Mouse (Mus musculus) midbrain, embryonic 13.5 days (tissue): Measurements from ENCODE around the gene Nr1d1. TPM values are rescaled to one million over a fixed set of nuclear protein-coding genes. Genes with fewer than 3 reads are reported as not detected.
A peak's percentile ranks its signal among the peaks of the same experiment; 100 is the strongest.

Experiments
- ATAC-seq: fragments of 200-750 bp; cut with Nextera tagmentation; 2 replicates; pipeline ENCODE4 v1.8.0; 2017; ENCODE audit warnings: mild to moderate bottlenecking, moderate TSS enrichment, moderate library complexity
- H3K27ac ChIP-seq: fragments of 300-500 bp; sonication (generic); 2 replicates; pipeline ENCODE4 v1.5.1; 2015; ENCODE audit warnings: inconsistent platforms, mild to moderate bottlenecking, moderate library complexity
- H3K27me3 ChIP-seq: fragments of 300-500 bp; sonication (generic); 2 replicates; pipeline ENCODE4 v1.6.1; 2015; ENCODE audit warnings: mild to moderate bottlenecking, inconsistent platforms
- H3K36me3 ChIP-seq: fragments of 300-500 bp; sonication (generic); 2 replicates; pipeline ENCODE4 v1.6.1; 2015; ENCODE audit warnings: mild to moderate bottlenecking, inconsistent platforms
- H3K4me1 ChIP-seq: fragments of 300-500 bp; sonication (generic); replicated peaks from 2 replicates; pipeline ENCODE4 v1.6.1; 2015; ENCODE audit warnings: inconsistent platforms
- H3K4me2 ChIP-seq: fragments of 300-500 bp; sonication (generic); replicated peaks from 2 replicates; pipeline ENCODE4 v1.6.1; 2015; ENCODE audit warnings: moderate library complexity, mild to moderate bottlenecking, inconsistent platforms
- H3K4me3 ChIP-seq: fragments of 300-500 bp; sonication (generic); replicated peaks from 2 replicates; pipeline ENCODE4 v1.5.1; 2015; ENCODE audit warnings: mild to moderate bottlenecking, inconsistent platforms
- H3K9ac ChIP-seq: fragments of 300-500 bp; sonication (generic); replicated peaks from 2 replicates; pipeline ENCODE4 v1.6.1; 2015; ENCODE audit warnings: mild to moderate bottlenecking, inconsistent platforms
- H3K9me3 ChIP-seq: fragments of 300-500 bp; sonication (generic); 2 replicates; pipeline ENCODE4 v1.6.1; 2016; ENCODE audit warnings: mild to moderate bottlenecking, inconsistent platforms
- WGBS: fragments of 180-500 bp; shearing (Covaris S2); methylation state at CpG from one replicate; pipeline ENCODE4 v1.1.7; 2015; 5-methylcytosine and 5-hydroxymethylcytosine counted together
- polyA plus RNA-seq: library from polyadenylated mRNA; unstranded; fragments of >200 nt; fragmentation: Nextera tagmentation; extraction: Ambion mirVana; gene quantifications from 2 replicates; pipeline ENCODE4 v1.2.1, GENCODE M21; 2015

Gene Nr1d1
- polyA plus RNA-seq, 1 experiment from 2014 or later, result 1.2 TPM

DNA sequence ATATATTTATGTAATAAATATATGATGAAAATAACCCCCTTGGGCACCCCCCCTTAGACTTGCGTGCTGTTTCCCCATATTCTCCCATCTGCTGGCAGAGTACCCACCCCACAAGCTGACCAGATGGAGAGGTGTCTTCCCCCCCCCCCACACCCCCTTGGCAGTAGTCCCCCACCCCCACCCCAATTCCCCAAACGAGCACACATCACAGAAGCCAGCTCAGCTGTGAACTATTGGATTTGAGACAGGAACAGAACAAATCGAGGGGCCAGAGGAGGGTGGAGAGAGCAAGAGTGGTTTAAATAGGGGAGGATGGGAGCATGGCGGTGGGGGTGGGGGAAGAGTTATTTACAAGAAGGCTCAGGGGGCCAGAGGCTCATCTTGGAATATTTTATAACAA is 7.4 kb downstream of the Nr1d1 start:
- Histone ChIP-seq H3K27me3 (no peaks in the 10 kb centered on the region), H3K4me2 (peak overlapping the region; percentile 45), H3K4me1 (peaks cover 50% of the 10 kb centered on the region), H3K36me3 (peaks cover 68% of the 10 kb centered on the region), H3K9ac (peak overlapping the region; percentile 58; the same call in 1 of the 2 replicates), H3K27ac (peak overlapping the region; percentile 81), H3K4me3 (peak overlapping the region; percentile 17; the same call in 1 of the 2 replicates), H3K9me3 (no peaks in the 10 kb centered on the region)
- 8% methylated on average over 4 of the region's 4 CpGs for WGBS
- no peak for ATAC-seq

DNA sequence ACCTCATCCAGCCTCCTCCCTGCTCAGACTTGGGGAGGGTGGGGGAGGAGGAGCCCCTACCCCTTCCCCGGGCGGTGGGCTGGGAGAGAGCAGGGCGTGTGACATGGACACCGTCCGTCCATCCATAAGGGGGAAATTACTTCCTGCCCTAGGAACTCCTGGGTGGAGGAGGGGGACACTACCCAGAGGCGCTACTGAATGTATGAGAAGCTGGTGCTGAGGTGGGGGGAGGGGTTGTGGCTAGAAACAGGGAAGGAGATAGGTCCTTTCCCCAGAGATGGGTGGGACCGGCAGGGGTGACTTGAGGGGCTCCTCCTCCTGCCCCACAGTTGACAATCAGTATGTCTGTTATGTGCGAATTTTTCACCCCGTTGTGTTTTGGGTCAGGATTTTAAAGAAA is 7.9 kb downstream of the Nr1d1 start:
- Histone ChIP-seq H3K9ac (peak overlapping the region; percentile 39; the same call in 1 of the 2 replicates), H3K4me2 (peak overlapping the region; percentile 45), H3K4me1 (peaks cover 49% of the 10 kb centered on the region), H3K9me3 (no peaks in the 10 kb centered on the region), H3K27me3 (no peaks in the 10 kb centered on the region), H3K36me3 (peaks cover 72% of the 10 kb centered on the region), H3K27ac (peak overlapping the region; percentile 81), H3K4me3 (no peak overlapping the region)
- peak; percentile 41 for ATAC-seq
- WGBS, result 15% methylated on average over 9 of the region's 9 CpGs

DNA sequence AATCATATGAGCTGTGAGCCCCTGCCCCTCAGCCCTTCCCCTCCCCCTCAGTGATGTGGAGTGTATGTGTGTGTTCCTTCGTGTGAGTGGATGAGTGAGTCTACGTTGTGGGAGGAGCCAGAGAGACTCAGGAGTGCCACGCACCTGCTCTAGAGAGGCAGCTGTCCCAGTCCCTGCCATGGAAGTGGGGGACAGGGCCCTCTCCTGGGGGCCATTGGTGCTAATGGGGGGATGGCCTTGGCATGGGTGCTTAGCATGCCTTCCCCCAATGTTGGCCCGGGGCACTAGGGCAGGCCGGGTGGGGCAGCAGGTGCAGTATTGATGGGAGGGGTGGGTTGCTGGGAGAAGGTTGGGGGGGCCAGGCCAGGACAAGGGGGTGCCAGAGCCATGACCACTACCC is 8.3 kb downstream of the Nr1d1 start:
- H3K27ac ChIP-seq, result peak overlapping the region; percentile 81
- no peaks in the 10 kb centered on the region for H3K27me3 ChIP-seq
- H3K4me3 ChIP-seq, result no peak overlapping the region
- H3K9me3 ChIP-seq, result no peaks in the 10 kb centered on the region
- H3K4me1 ChIP-seq, result peaks cover 49% of the 10 kb centered on the region
- H3K4me2 ChIP-seq, result peak overlapping the region; percentile 45
- WGBS, result 38% methylated on average over 5 of the region's 5 CpGs
- peak overlapping the region; percentile 39; the same call in 1 of the 2 replicates for H3K9ac ChIP-seq
- 0 out of 2 replicates have a peak, but pooled peaks have one; percentile 22 for ATAC-seq
- H3K36me3 ChIP-seq, result peaks cover 76% of the 10 kb centered on the region

DNA sequence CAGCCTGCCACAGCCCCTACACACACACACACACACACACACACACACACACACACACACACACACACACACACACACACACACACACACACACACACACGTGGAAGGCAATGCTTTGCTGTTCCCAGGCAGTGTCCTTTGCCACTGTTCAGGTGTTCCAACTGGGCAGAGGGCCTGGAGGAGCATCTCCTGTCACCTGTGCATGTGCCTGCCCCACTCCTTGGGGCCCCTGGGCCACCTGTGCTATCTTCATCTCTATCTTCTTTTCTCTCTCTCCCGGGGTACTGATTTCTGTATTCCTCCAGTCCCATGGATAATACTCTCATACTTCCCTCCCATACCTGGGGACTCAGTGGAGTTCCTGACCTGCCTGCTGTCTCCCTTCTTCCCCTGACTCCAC is 8.8 kb downstream of the Nr1d1 start:
- H3K4me3 ChIP-seq, result no peak overlapping the region
- H3K9me3 ChIP-seq, result no peaks in the 10 kb centered on the region
- H3K4me2 ChIP-seq, result no peak overlapping the region
- peaks cover 76% of the 10 kb centered on the region for H3K36me3 ChIP-seq
- H3K27ac ChIP-seq, result peak overlapping the region; percentile 81
- WGBS, result 56% methylated on average over 2 of the region's 2 CpGs
- H3K9ac ChIP-seq, result peak overlapping the region; percentile 39; the same call in 1 of the 2 replicates
- H3K4me1 ChIP-seq, result peaks cover 46% of the 10 kb centered on the region
- no peaks in the 10 kb centered on the region for H3K27me3 ChIP-seq
- ATAC-seq, result no peak

DNA sequence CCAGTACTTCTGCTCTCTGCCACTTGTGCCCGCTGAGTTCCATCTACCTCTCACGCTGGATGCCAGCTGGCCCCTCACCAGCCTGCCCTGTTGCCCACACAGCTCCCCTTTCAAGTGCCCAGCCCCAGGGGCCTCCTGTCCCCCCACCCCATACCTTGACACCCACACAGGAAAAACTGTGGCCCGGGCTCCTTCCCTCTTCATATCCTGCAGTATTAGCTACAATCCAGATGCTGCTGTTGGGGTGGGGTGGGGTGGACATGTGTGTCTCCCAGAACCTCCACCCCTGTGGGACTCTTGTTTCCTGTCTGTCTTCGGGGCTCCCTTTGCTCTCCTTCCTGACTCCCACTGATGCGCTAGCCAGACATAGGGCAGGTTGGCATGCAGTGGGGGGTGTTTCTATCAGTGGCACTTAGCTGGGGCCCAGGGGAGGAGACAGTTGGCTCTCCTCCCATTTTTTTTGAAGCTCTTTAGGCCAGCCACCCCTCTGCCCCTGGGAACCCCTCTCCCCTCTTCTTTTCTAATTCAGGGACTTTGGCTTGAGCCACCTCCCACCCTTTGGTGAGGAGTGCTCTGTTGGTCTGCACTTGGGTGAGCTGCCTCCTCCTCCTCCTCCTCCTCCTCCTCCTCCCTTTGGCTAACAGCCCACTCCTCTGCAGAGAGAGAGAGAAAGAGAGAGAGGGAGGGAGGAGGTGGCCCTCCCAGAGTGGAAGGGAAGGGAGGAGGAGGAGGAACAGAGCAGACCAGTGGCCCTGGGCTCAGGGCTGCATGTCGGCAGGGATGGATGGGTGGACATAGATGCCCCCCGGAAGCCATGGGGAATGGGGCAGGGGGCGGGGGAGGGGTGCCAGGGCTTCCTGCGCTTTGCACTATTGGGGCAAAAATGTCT is 9.5 kb downstream of the Nr1d1 start:
- ATAC-seq, result peak; percentile 15; the same call in 1 of the 2 replicates
- Histone ChIP-seq H3K9me3 (no peaks in the 10 kb centered on the region), H3K27me3 (no peaks in the 10 kb centered on the region), H3K4me2 (no peak overlapping the region), H3K4me3 (no peak overlapping the region), H3K36me3 (peaks cover 77% of the 10 kb centered on the region), H3K27ac (peak overlapping the region; percentile 81), H3K4me1 (peaks cover 46% of the 10 kb centered on the region), H3K9ac (peak overlapping the region; percentile 52; the same call in 1 of the 2 replicates)
- 54% methylated on average over 9 of the region's 9 CpGs for WGBS

DNA sequence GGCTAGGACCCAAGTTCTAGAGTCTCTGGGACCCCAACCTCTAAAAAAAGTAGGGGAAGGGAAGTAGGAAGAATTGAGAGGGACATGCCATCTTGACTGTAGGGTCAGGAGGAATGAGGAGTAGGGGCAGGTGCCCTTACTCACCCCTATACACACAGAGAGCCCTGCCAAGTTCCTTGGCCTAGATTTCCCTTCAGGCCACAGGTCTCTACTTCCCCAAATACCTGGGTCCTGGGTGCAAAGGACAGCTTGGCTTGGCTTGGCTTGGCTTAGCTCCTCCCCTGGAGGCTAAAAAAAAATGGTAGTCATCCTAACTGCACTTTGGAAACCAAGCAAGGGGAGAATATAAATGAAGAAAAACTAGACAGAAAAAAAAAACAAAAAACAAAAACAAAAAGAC is 10.4 kb downstream of the Nr1d1 start:
- peaks cover 77% of the 10 kb centered on the region for H3K36me3 ChIP-seq
- peaks cover 46% of the 10 kb centered on the region for H3K4me1 ChIP-seq
- H3K27ac ChIP-seq, result no peak overlapping the region
- ATAC-seq, result no peak
- no peak overlapping the region for H3K9ac ChIP-seq
- no peaks in the 10 kb centered on the region for H3K27me3 ChIP-seq
- H3K9me3 ChIP-seq, result no peaks in the 10 kb centered on the region
- no peak overlapping the region for H3K4me2 ChIP-seq
- no peak overlapping the region for H3K4me3 ChIP-seq

DNA sequence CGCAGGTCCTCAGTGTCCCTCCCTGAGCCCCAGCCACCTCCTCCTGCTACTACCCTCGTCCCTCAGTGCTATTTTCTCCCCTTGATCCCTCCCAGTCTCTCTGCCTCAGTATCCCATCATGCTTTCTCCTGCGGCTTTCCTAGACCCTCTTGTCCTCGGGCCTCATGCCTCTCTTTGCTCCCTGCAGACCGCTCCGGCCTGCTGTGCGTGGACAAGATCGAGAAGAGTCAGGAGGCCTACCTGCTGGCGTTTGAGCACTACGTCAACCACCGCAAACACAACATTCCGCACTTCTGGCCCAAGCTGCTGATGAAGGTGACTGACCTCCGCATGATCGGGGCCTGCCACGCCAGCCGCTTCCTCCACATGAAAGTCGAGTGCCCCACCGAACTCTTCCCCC is 11.0 kb downstream of the Nr1d1 start:
- Histone ChIP-seq H3K27me3 (no peaks in the 10 kb centered on the region), H3K4me1 (peaks cover 46% of the 10 kb centered on the region), H3K9me3 (no peaks in the 10 kb centered on the region), H3K27ac (peak overlapping the region; percentile 30; the same call in 1 of the 2 replicates), H3K9ac (no peak overlapping the region), H3K4me3 (no peak overlapping the region), H3K4me2 (no peak overlapping the region), H3K36me3 (peaks cover 74% of the 10 kb centered on the region)
- 88% methylated on average over 18 of the region's 18 CpGs for WGBS
- ATAC-seq, result no peak

DNA sequence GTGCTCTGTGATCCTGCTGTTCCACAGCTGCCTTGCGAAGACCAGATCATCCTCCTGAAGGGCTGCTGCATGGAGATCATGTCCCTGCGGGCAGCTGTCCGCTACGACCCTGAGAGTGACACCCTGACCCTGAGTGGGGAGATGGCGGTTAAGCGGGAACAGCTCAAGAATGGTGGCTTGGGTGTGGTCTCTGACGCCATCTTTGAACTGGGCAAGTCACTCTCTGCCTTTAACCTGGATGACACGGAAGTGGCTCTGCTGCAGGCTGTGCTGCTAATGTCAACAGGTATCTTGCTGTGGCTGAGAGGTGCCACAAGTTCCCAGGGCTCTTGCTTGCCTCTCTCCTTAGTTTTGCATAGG is 11.7 kb downstream of the Nr1d1 start:
- Histone ChIP-seq H3K9ac (no peak overlapping the region), H3K4me2 (no peak overlapping the region), H3K4me3 (no peak overlapping the region), H3K27ac (no peak overlapping the region), H3K4me1 (peaks cover 40% of the 10 kb centered on the region), H3K36me3 (peaks cover 75% of the 10 kb centered on the region), H3K27me3 (no peaks in the 10 kb centered on the region), H3K9me3 (no peaks in the 10 kb centered on the region)
- no peak for ATAC-seq
- WGBS, result 87% methylated on average over 8 of the region's 8 CpGs

DNA sequence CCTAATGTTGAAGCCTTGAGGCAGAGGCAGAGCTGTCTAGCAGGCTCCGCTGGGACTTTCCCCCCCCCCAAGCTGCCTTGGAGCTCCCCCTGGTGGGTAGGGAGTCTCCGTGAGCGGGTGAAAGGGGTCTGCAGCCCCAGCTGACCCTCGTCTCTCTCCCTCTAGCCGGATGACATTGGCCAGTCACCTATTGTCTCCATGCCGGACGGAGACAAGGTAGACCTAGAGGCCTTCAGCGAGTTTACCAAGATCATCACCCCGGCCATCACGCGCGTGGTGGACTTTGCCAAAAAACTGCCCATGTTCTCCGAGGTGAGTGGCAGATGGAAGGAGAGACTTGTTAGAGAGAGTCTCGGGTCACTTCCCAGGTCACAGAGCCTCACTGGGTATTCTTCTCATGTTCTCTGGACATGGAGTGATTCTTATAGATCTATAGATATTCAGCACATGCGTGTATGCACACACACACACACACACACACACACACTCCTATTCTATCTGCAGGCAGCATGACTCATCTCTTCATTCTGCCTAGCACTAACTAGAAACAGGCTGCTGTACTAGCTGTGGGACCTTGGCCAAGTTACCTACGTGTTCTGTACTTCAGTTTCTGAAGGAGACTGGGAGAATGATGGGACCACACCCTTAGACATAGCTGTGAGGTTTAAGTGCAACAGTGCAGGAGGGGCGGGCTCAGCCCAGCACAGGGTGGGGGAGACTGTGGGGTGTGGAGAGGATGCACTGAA is 12.2 kb downstream of the Nr1d1 start:
- Histone ChIP-seq H3K27ac (no peak overlapping the region), H3K9me3 (no peaks in the 10 kb centered on the region), H3K36me3 (peaks cover 73% of the 10 kb centered on the region), H3K9ac (no peak overlapping the region), H3K4me3 (no peak overlapping the region), H3K4me2 (no peak overlapping the region), H3K27me3 (no peaks in the 10 kb centered on the region), H3K4me1 (peaks cover 35% of the 10 kb centered on the region)
- ATAC-seq, result no peak
- WGBS, result 65% methylated on average over 17 of the region's 17 CpGs

DNA sequence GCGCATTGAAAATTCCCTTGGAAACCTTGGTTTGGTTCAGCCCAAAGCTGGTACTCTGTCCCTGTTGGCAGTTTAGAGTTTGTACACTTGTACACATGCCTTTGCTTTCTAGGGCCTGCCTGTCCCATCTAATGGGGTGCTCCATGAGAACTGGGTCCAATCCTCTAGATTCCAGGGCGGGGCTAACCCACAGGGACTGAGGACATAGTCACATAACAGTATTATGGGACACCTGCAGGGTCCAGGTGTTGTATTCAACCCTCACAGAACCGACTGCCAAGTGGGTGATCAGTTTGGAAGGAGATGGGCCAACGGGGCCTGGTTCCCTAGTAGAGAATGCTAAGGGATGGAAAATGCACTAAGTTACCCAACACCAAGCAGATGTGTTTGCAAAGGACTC is 13.2 kb downstream of the Nr1d1 start:
- H3K36me3 ChIP-seq, result peaks cover 82% of the 10 kb centered on the region
- no peak overlapping the region for H3K4me3 ChIP-seq
- WGBS, result 92% methylated on average over 4 of the region's 4 CpGs
- H3K9ac ChIP-seq, result no peak overlapping the region
- ATAC-seq, result no peak
- no peak overlapping the region for H3K27ac ChIP-seq
- H3K27me3 ChIP-seq, result no peaks in the 10 kb centered on the region
- H3K9me3 ChIP-seq, result no peaks in the 10 kb centered on the region
- H3K4me2 ChIP-seq, result no peak overlapping the region
- peaks cover 25% of the 10 kb centered on the region for H3K4me1 ChIP-seq

DNA sequence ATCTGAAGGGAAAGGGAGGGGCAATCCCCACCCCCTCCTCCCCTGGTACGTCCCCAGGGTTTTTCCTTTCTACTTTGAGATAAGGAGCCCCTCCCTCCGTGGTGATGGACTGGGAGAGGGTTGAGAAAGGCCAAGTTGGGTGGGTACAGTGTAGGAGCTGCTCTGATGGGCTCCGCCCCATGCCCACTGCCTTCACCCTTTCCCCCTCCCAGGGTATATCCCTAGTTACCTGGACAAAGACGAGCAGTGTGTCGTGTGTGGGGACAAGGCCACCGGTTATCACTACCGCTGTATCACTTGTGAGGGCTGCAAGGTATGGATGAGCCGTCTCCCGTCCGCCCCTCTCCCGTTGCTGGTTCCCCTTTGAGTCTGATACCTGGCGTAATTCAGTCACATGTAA is 18.4 kb downstream of the Nr1d1 start:
- Histone ChIP-seq H3K4me1 (peaks cover 40% of the 10 kb centered on the region), H3K27ac (no peak overlapping the region), H3K9ac (no peak overlapping the region), H3K36me3 (peaks cover 72% of the 10 kb centered on the region), H3K4me2 (no peak overlapping the region), H3K9me3 (no peaks in the 10 kb centered on the region), H3K4me3 (no peak overlapping the region), H3K27me3 (no peaks in the 10 kb centered on the region)
- 92% methylated on average over 12 of the region's 12 CpGs for WGBS
- no peak for ATAC-seq

DNA sequence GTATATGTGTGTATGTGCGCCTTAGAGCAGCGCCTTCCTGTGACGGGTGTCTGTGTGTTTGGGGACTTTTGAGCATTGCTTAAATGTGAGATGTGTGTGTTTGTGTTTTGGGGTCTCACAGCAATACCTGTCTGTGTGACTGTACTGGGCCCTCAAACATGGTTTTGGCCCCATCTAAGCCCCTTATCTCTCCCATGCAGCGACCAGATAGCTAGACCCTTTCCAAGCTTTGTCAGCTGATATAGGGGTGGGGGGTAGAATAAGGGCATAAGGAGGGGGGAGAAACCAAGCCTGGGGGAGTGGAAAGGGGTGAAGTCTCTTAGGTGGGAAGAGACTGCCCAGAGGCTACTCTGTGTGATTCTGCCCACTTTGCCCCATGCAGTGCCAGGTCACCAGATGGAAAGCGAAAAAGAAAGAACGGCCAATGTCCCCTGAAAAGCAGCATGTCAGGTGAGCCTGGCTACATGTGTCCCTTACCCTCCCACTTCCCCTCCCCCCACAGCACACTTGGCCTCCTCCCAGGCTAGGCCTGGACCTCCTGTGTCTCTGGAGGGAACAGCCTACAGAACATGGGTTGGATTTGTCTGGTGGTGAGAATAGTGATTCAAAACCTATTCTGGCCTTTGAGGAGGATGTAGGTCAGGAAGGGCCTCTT is 19.3 kb downstream of the Nr1d1 start:
- H3K27me3 ChIP-seq, result no peaks in the 10 kb centered on the region
- H3K4me1 ChIP-seq, result peaks cover 48% of the 10 kb centered on the region
- no peak overlapping the region for H3K9ac ChIP-seq
- H3K9me3 ChIP-seq, result no peaks in the 10 kb centered on the region
- peaks cover 64% of the 10 kb centered on the region for H3K36me3 ChIP-seq
- H3K27ac ChIP-seq, result no peak overlapping the region
- no peak for ATAC-seq
- H3K4me3 ChIP-seq, result no peak overlapping the region
- H3K4me2 ChIP-seq, result no peak overlapping the region
- 95% methylated on average over 6 of the region's 6 CpGs for WGBS
